In the genomic region with DNA sequence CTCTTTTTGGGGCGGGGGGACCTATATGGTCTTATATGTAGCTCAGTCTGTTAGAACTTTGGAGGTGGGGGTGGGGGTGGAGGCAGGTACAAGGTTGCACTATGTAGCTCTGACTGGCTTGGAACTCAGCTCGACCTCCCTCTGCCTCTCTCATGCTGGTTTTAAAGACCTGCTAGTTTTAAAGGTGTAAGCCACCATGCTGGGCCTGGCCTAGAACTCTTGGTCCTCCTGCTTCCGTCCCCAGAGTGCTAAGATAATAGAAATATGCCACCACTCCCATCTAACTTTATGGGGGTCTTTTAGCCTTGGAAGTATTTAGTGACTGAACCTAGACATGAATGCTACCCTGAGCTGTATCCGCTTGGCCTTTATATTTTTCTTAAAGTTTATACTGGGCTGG, we compare ENCODE assay signal across 15 mouse cellular contexts.
A peak's percentile ranks its signal among the peaks of the same experiment; 100 is the strongest.
DNase-seq lines count a peak whose midpoint lies in the region; ATAC-seq and TF ChIP-seq lines count a peak whose summit lies in the region.
"Had no signal": no experiment of that assay in that cellular context is flagged by ENCODE, and none has a peak within 500 bp of the region (broad histone marks: within the 10 kb centered on the region; RNA-seq: fewer than 3 reads in every experiment).

No protein-coding gene starts in this region.

- no peak for ATAC-seq in forebrain, embryonic 15.5 days (replicated peaks)
- ATAC-seq in midbrain, embryonic 11.5 days (ENCODE audit: low FRiP score): no peak
- ATAC-seq in midbrain, postnatal 0 days (ENCODE audit: low FRiP score): no peak
- ATAC-seq in hindbrain, embryonic 15.5 days (ENCODE audit: low FRiP score, low read depth): no peak
- ATAC-seq in midbrain, embryonic 14.5 days (ENCODE audit: low FRiP score, low TSS enrichment): no peak
- no peak for ATAC-seq in erythroid progenitor cell, adult 5-6 weeks (replicated peaks; ENCODE audit: low FRiP score, poor library complexity, severe bottlenecking)
- ATAC-seq: intestine, postnatal 0 days had no signal

- DNase-seq in forebrain, embryonic 10.5 days (ENCODE audit: extremely low spot score, low spot score): no peak
- peak; percentile 87 for DNase-seq in midbrain, embryonic 11.5 days (ENCODE audit: low spot score, missing footprints)
- no peak for DNase-seq in midbrain, postnatal 0 days (ENCODE audit: low spot score)
- no peak for DNase-seq in midbrain, embryonic 14.5 days
- DNase-seq in right cerebral cortex, postnatal 14 days: no peak
- DNase-seq: adrenal gland, postnatal 10 days; cerebellum, postnatal 10 days; kidney, postnatal 4 days had no signal

- no peak overlapping the region for H3K4me2 ChIP-seq in forebrain, embryonic 15.5 days (replicated peaks)
- H3K4me2 ChIP-seq in midbrain, embryonic 11.5 days: peak overlapping the region; percentile 54
- H3K4me2 ChIP-seq in midbrain, postnatal 0 days (ENCODE audit: low read depth, low read length, poor library complexity, severe bottlenecking): no peak overlapping the region
- H3K4me2 ChIP-seq in hindbrain, embryonic 15.5 days: 0 out of 2 replicates have a peak overlapping the region, but pooled peaks have one; percentile 11
- H3K4me2 ChIP-seq in midbrain, embryonic 14.5 days (ENCODE audit: low read length): peak overlapping the region; percentile 46
- H3K4me2 ChIP-seq: lung, embryonic 15.5 days had no signal

- peaks cover 6% of the 10 kb centered on the region; the same call in 1 of the 2 replicates for H3K36me3 ChIP-seq in forebrain, embryonic 10.5 days (replicated peaks)
- no peaks in the 10 kb centered on the region for H3K36me3 ChIP-seq in forebrain, embryonic 15.5 days
- no peaks in the 10 kb centered on the region for H3K36me3 ChIP-seq in midbrain, embryonic 11.5 days (ENCODE audit: control insufficient read depth, insufficient read depth, low read length)
- no peaks in the 10 kb centered on the region for H3K36me3 ChIP-seq in midbrain, postnatal 0 days (ENCODE audit: insufficient read depth, low read length)
- no peaks in the 10 kb centered on the region for H3K36me3 ChIP-seq in hindbrain, embryonic 15.5 days
- no peaks in the 10 kb centered on the region for H3K36me3 ChIP-seq in midbrain, embryonic 14.5 days (ENCODE audit: control insufficient read depth, insufficient read depth, low read length)
- H3K36me3 ChIP-seq: embryonic facial prominence, embryonic 13.5 days; limb, embryonic 10.5 days; lung, embryonic 15.5 days had no signal

- no peak for TF ChIP-seq CTCF in midbrain, postnatal 0 days (IDR thresholded peaks at IDR 0.05)

- 0 out of 2 replicates have a peak overlapping the region, but pooled peaks have one; percentile 26 for H3K27ac ChIP-seq in forebrain, embryonic 10.5 days
- H3K27ac ChIP-seq in forebrain, embryonic 15.5 days (replicated peaks): no peak overlapping the region
- peak overlapping the region; percentile 44; the same call in 1 of the 2 replicates for H3K27ac ChIP-seq in midbrain, embryonic 11.5 days (ENCODE audit: low read depth, low read length)
- H3K27ac ChIP-seq in midbrain, postnatal 0 days (ENCODE audit: low read depth, low read length): no peak overlapping the region
- H3K27ac ChIP-seq in hindbrain, embryonic 15.5 days (replicated peaks): no peak overlapping the region
- no peak overlapping the region for H3K27ac ChIP-seq in midbrain, embryonic 14.5 days (replicated peaks; ENCODE audit: low read depth, low read length)
- H3K27ac ChIP-seq: embryonic facial prominence, embryonic 13.5 days; limb, embryonic 10.5 days; lung, embryonic 15.5 days had no signal

- H3K9me3 ChIP-seq in forebrain, embryonic 10.5 days: no peaks in the 10 kb centered on the region
- no peaks in the 10 kb centered on the region for H3K9me3 ChIP-seq in forebrain, embryonic 15.5 days
- no peaks in the 10 kb centered on the region for H3K9me3 ChIP-seq in midbrain, embryonic 11.5 days (ENCODE audit: control insufficient read depth, low read length)
- H3K9me3 ChIP-seq in midbrain, postnatal 0 days (ENCODE audit: low read length): no peaks in the 10 kb centered on the region
- no peaks in the 10 kb centered on the region for H3K9me3 ChIP-seq in hindbrain, embryonic 15.5 days
- no peaks in the 10 kb centered on the region for H3K9me3 ChIP-seq in midbrain, embryonic 14.5 days (ENCODE audit: control insufficient read depth, low read length)
- H3K9me3 ChIP-seq: embryonic facial prominence, embryonic 13.5 days; limb, embryonic 10.5 days; lung, embryonic 15.5 days had no signal

- peaks cover 26% of the 10 kb centered on the region for H3K4me1 ChIP-seq in forebrain, embryonic 10.5 days
- H3K4me1 ChIP-seq in forebrain, embryonic 15.5 days: peaks cover 15% of the 10 kb centered on the region
- H3K4me1 ChIP-seq in midbrain, embryonic 11.5 days (ENCODE audit: control insufficient read depth, insufficient read depth, low read length): peaks cover 4% of the 10 kb centered on the region; the same call in 1 of the 2 replicates
- H3K4me1 ChIP-seq in midbrain, postnatal 0 days (ENCODE audit: insufficient read depth, low read length): no peaks in the 10 kb centered on the region
- H3K4me1 ChIP-seq in hindbrain, embryonic 15.5 days (replicated peaks): peaks cover 5% of the 10 kb centered on the region; the same call in 1 of the 2 replicates
- peaks cover 11% of the 10 kb centered on the region for H3K4me1 ChIP-seq in midbrain, embryonic 14.5 days (ENCODE audit: control insufficient read depth, insufficient read depth, low read length)

- H3K27me3 ChIP-seq in forebrain, embryonic 10.5 days (ENCODE audit: poor library complexity, severe bottlenecking): no peaks in the 10 kb centered on the region
- H3K27me3 ChIP-seq in forebrain, embryonic 15.5 days: no peaks in the 10 kb centered on the region
- no peaks in the 10 kb centered on the region for H3K27me3 ChIP-seq in midbrain, embryonic 11.5 days (ENCODE audit: control insufficient read depth, insufficient read depth, low read length)
- no peaks in the 10 kb centered on the region for H3K27me3 ChIP-seq in midbrain, postnatal 0 days (ENCODE audit: insufficient read depth, low read length)
- no peaks in the 10 kb centered on the region for H3K27me3 ChIP-seq in hindbrain, embryonic 15.5 days
- H3K27me3 ChIP-seq in midbrain, embryonic 14.5 days (ENCODE audit: control insufficient read depth, insufficient read depth, low read length): no peaks in the 10 kb centered on the region
- H3K27me3 ChIP-seq: embryonic facial prominence, embryonic 13.5 days; lung, embryonic 15.5 days had no signal

- H3K4me3 ChIP-seq in forebrain, embryonic 10.5 days: peak overlapping the region; percentile 56; the same call in 1 of the 2 replicates
- no peak overlapping the region for H3K4me3 ChIP-seq in forebrain, embryonic 15.5 days
- H3K4me3 ChIP-seq in midbrain, embryonic 11.5 days (ENCODE audit: low read depth, low read length): peak overlapping the region; percentile 36
- H3K4me3 ChIP-seq in midbrain, postnatal 0 days (ENCODE audit: low read depth, low read length): no peak overlapping the region
- H3K4me3 ChIP-seq in hindbrain, embryonic 15.5 days: no peak overlapping the region
- H3K4me3 ChIP-seq in midbrain, embryonic 14.5 days (replicated peaks; ENCODE audit: low read depth, low read length): peak overlapping the region; percentile 19
- H3K4me3 ChIP-seq: embryonic facial prominence, embryonic 13.5 days; limb, embryonic 10.5 days; lung, embryonic 15.5 days had no signal

- WGBS in forebrain, embryonic 10.5 days: 77% methylated on average over 4 of the region's 4 CpGs
- WGBS in forebrain, embryonic 15.5 days: 69% methylated on average over 4 of the region's 4 CpGs
- 65% methylated on average over 4 of the region's 4 CpGs for WGBS in midbrain, embryonic 11.5 days
- 65% methylated on average over 4 of the region's 4 CpGs for WGBS in midbrain, postnatal 0 days
- 65% methylated on average over 4 of the region's 4 CpGs for WGBS in hindbrain, embryonic 15.5 days
- WGBS in midbrain, embryonic 14.5 days: 64% methylated on average over 4 of the region's 4 CpGs

- H3K9ac ChIP-seq in forebrain, embryonic 15.5 days (replicated peaks): no peak overlapping the region
- no peak overlapping the region for H3K9ac ChIP-seq in midbrain, embryonic 11.5 days (ENCODE audit: low read length)
- H3K9ac ChIP-seq in midbrain, postnatal 0 days (replicated peaks; ENCODE audit: low read length, poor library complexity, severe bottlenecking): no peak overlapping the region
- no peak overlapping the region for H3K9ac ChIP-seq in hindbrain, embryonic 15.5 days
- no peak overlapping the region for H3K9ac ChIP-seq in midbrain, embryonic 14.5 days (replicated peaks; ENCODE audit: low read length)
- H3K9ac ChIP-seq: embryonic facial prominence, embryonic 13.5 days; lung, embryonic 15.5 days had no signal

Comparison
In these comparisons a context has a peak if more than half of its experiments do, and no peak if none do; other contexts are left out.
1. H3K27ac ChIP-seq: peak in forebrain, embryonic 10.5 days (single experiment) and midbrain, embryonic 11.5 days (single experiment); none in forebrain, embryonic 15.5 days (single experiment), midbrain, postnatal 0 days (single experiment), hindbrain, embryonic 15.5 days (single experiment) and midbrain, embryonic 14.5 days (single experiment).
2. H3K4me3 ChIP-seq: peak in forebrain, embryonic 10.5 days (single experiment), midbrain, embryonic 11.5 days (single experiment) and midbrain, embryonic 14.5 days (single experiment); none in forebrain, embryonic 15.5 days (single experiment), midbrain, postnatal 0 days (single experiment) and hindbrain, embryonic 15.5 days (single experiment).
3. H3K4me2 ChIP-seq: peak in midbrain, embryonic 11.5 days (single experiment), hindbrain, embryonic 15.5 days (single experiment) and midbrain, embryonic 14.5 days (single experiment); none in forebrain, embryonic 15.5 days (single experiment) and midbrain, postnatal 0 days (single experiment).